Mouse (Mus musculus) NIH3T3 (cell line): ENCODE data around the gene Rad51b.
A peak's percentile ranks its signal among the peaks of the same experiment; 100 is the strongest.

Experiments used
- DNase-seq: peaks from one replicate; pipeline ENCODE4 v3.0.0-alpha.2; 2012; ENCODE audit warnings: low read depth

Gene Rad51b

GRCm38 (mm10) chr12:79832611-79833010 lies 535.5 kb downstream of the Rad51b start:
- DNase-seq: peak; percentile 47

GRCm38 (mm10) chr12:79835521-79835920 lies 538.4 kb downstream of the Rad51b start:
- no peak for DNase-seq

- DNase-seq: peak; percentile 53
These were observed 541.3 kb downstream of the Rad51b start for GRCm38 (mm10) chr12:79838181-79838961.

- DNase-seq: no peak
These were observed 542.2 kb downstream of the Rad51b start for GRCm38 (mm10) chr12:79839096-79839941.

GRCm38 (mm10) chr12:79840465-79840864 lies 543.4 kb downstream of the Rad51b start:
- DNase-seq: no peak

- no peak for DNase-seq
These were observed 544.2 kb downstream of the Rad51b start for GRCm38 (mm10) chr12:79841248-79841647.

GRCm38 (mm10) chr12:79842319-79842718 lies 545.2 kb downstream of the Rad51b start:
- DNase-seq: peak; percentile 55

GRCm38 (mm10) chr12:79843002-79843401 lies 545.9 kb downstream of the Rad51b start:
- no peak for DNase-seq

- DNase-seq: no peak
These were observed 546.4 kb downstream of the Rad51b start for GRCm38 (mm10) chr12:79843496-79843895.

GRCm38 (mm10) chr12:79846247-79847151 lies 549.4 kb downstream of the Rad51b start:
- DNase-seq: peak; percentile 91

- no peak for DNase-seq
These were observed 551.5 kb downstream of the Rad51b start for GRCm38 (mm10) chr12:79848539-79848938.

GRCm38 (mm10) chr12:79850021-79850420 lies 552.9 kb downstream of the Rad51b start:
- DNase-seq: peak; percentile 46

GRCm38 (mm10) chr12:79851898-79852297 lies 554.8 kb downstream of the Rad51b start:
- no peak for DNase-seq

- no peak for DNase-seq
These were observed 555.5 kb downstream of the Rad51b start for GRCm38 (mm10) chr12:79852606-79853005.

- DNase-seq: no peak
These were observed 556.9 kb downstream of the Rad51b start for GRCm38 (mm10) chr12:79853901-79854490.

- DNase-seq: no peak
These were observed 557.4 kb downstream of the Rad51b start for GRCm38 (mm10) chr12:79854507-79854906.

GRCm38 (mm10) chr12:79856116-79856909 lies 559.2 kb downstream of the Rad51b start:
- DNase-seq: peak; percentile 91

GRCm38 (mm10) chr12:79857704-79858103 lies 560.6 kb downstream of the Rad51b start:
- no peak for DNase-seq

GRCm38 (mm10) chr12:79858336-79858735 lies 561.3 kb downstream of the Rad51b start:
- no peak for DNase-seq

GRCm38 (mm10) chr12:79859354-79860247 lies 562.5 kb downstream of the Rad51b start:
- peak; percentile 59 for DNase-seq
